Mouse (Mus musculus): ENCODE results near the gene Gstp2. TPM values are rescaled to one million over a fixed set of nuclear protein-coding genes. Genes with fewer than 3 reads are reported as not detected.

Gstp2 gene
- polyA plus RNA-seq, 1 experiment from 2014 or later: 7.3 TPM

DNA sequence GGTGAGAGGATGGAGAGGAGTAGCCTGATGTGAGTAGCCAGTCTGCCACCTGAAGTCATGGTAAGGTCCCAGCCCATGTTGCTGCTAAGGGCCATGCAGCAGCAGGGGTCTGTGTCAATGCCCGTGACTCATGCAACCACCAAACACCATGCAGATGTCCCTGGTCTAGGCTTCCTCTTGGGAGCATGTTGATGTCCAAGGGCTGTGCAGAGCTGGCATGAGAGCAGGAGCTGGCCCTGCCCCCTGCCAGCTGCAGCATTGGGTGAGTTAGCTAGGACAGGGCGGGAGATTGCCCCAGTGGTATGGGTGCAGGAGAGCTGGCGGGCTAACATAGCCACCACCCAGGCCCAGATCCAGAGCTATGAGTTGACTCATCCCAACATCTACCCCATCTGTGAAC, 44.6 kb upstream of the Gstp2 start:
- DNase-seq (ENCODE audit: low spot score) (no peak), ATAC-seq (no peak)
- H3K36me3 ChIP-seq (ENCODE audit: insufficient read depth, low read length): no peaks in the 10 kb centered on the region
- no peak for TF ChIP-seq EP300 (IDR thresholded peaks at IDR 0.05)
- TF ChIP-seq CTCF (IDR thresholded peaks at IDR 0.05): no peak
- H3K9me3 ChIP-seq (ENCODE audit: low read length): no peaks in the 10 kb centered on the region
- no peaks in the 10 kb centered on the region for H3K4me1 ChIP-seq (ENCODE audit: insufficient read depth, low read depth, low read length)
- no peak overlapping the region for H3K9ac ChIP-seq (replicated peaks; ENCODE audit: low read depth)
- H3K27ac ChIP-seq (ENCODE audit: low read length): no peak overlapping the region
- no peak overlapping the region for H3K4me2 ChIP-seq (replicated peaks; ENCODE audit: low read depth, low read length)
- H3K27me3 ChIP-seq (replicated peaks; ENCODE audit: insufficient read depth, low read length): no peaks in the 10 kb centered on the region
- H3K4me3 ChIP-seq (ENCODE audit: low read depth, low read length): no peak overlapping the region
- WGBS: 84% methylated on average over 3 of the region's 3 CpGs

DNA sequence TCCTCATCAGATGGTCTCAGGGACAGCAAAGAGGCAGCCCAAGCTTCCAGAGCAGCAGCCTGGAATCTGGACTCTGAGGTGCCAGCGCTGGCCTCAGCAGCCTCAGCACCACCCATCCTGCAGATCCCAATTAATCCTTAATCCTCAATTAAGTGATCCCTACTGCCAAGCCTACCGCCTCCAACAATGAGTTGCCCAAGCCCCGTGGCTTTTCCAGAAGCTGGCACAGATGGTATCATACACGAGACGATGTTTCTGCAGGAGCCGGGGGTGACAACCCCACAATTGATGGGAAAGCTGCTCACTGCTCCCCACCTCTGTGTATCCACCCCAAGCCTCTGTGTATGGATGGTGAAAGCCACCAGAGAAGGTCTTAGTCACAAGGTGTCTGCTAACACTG, 43.3 kb upstream of the Gstp2 start:
- no peak overlapping the region for H3K4me3 ChIP-seq (ENCODE audit: low read depth, low read length)
- DNase-seq (ENCODE audit: low spot score) (no peak), ATAC-seq (no peak)
- no peaks in the 10 kb centered on the region for H3K4me1 ChIP-seq (ENCODE audit: insufficient read depth, low read depth, low read length)
- no peak for TF ChIP-seq CTCF (IDR thresholded peaks at IDR 0.05)
- TF ChIP-seq EP300 (IDR thresholded peaks at IDR 0.05): no peak
- no peak overlapping the region for H3K9ac ChIP-seq (replicated peaks; ENCODE audit: low read depth)
- no peaks in the 10 kb centered on the region for H3K36me3 ChIP-seq (ENCODE audit: insufficient read depth, low read length)
- no peak overlapping the region for H3K27ac ChIP-seq (ENCODE audit: low read length)
- H3K27me3 ChIP-seq (replicated peaks; ENCODE audit: insufficient read depth, low read length): no peaks in the 10 kb centered on the region
- no peak overlapping the region for H3K4me2 ChIP-seq (replicated peaks; ENCODE audit: low read depth, low read length)
- 77% methylated on average over 6 of the region's 6 CpGs for WGBS
- H3K9me3 ChIP-seq (ENCODE audit: low read length): no peaks in the 10 kb centered on the region

DNA sequence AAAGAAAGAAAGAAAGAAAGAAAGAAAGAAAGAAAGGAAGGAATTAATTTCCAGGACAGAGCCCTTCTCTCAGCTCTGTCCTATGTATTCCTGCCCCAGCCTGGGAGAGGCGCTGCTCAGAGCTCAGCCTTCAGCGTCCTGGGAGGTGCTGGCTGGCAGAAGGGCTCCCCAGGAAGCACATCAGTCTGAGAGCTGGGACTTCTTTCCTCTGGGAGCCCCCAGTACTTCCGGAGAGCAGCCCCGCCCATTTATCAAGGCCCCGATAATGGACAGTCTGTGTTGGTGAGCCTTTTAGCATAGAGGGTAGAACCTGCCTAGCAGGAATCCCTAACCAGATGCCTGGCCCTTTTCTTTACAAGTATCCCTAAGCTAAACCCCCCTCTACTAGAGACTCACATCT, 42.3 kb upstream of the Gstp2 start:
- 29% methylated on average over 5 of the region's 5 CpGs for WGBS
- H3K4me2 ChIP-seq (replicated peaks; ENCODE audit: low read depth, low read length): no peak overlapping the region
- H3K4me1 ChIP-seq (ENCODE audit: insufficient read depth, low read depth, low read length): no peaks in the 10 kb centered on the region
- H3K36me3 ChIP-seq (ENCODE audit: insufficient read depth, low read length): no peaks in the 10 kb centered on the region
- H3K4me3 ChIP-seq (ENCODE audit: low read depth, low read length): no peak overlapping the region
- DNase-seq (ENCODE audit: low spot score) (peak; percentile 13), ATAC-seq (no peak)
- H3K9me3 ChIP-seq (ENCODE audit: low read length): no peaks in the 10 kb centered on the region
- no peak overlapping the region for H3K27ac ChIP-seq (ENCODE audit: low read length)
- no peak overlapping the region for H3K9ac ChIP-seq (replicated peaks; ENCODE audit: low read depth)
- TF ChIP-seq CTCF (IDR thresholded peaks at IDR 0.05) (no peak), EP300 (IDR thresholded peaks at IDR 0.05) (no peak)
- H3K27me3 ChIP-seq (replicated peaks; ENCODE audit: insufficient read depth, low read length): no peaks in the 10 kb centered on the region

DNA sequence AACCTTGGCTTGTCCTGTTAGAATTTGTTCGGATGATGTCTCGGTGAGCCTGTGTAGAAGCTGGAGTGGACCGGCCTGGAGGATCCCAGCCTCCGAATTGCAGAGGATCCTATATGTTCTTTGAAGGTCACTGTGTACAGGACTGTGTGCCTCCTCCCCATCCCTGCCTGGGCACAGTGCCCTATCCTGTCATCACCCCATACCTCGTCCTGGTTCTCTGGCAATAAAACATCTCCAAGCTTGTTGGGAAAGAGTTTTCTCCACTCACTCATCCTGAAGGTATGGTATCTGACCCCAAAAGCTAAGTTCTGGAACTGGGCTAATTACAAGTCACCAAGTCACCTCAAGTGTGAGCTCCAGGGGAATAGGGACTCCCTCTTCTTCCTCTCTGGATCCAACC, 41.3 kb upstream of the Gstp2 start:
- Histone ChIP-seq H3K9me3 (ENCODE audit: low read length) (no peaks in the 10 kb centered on the region), H3K4me2 (replicated peaks; ENCODE audit: low read depth, low read length) (no peak overlapping the region), H3K4me3 (ENCODE audit: low read depth, low read length) (no peak overlapping the region), H3K27ac (ENCODE audit: low read length) (no peak overlapping the region), H3K9ac (replicated peaks; ENCODE audit: low read depth) (no peak overlapping the region), H3K36me3 (ENCODE audit: insufficient read depth, low read length) (no peaks in the 10 kb centered on the region), H3K4me1 (ENCODE audit: insufficient read depth, low read depth, low read length) (no peaks in the 10 kb centered on the region), H3K27me3 (replicated peaks; ENCODE audit: insufficient read depth, low read length) (no peaks in the 10 kb centered on the region)
- ATAC-seq: no peak
- WGBS: 82% methylated on average over 5 of the region's 5 CpGs
- DNase-seq (ENCODE audit: low spot score): no peak
- TF ChIP-seq EP300 (IDR thresholded peaks at IDR 0.05): no peak
- TF ChIP-seq CTCF (IDR thresholded peaks at IDR 0.05): no peak

DNA sequence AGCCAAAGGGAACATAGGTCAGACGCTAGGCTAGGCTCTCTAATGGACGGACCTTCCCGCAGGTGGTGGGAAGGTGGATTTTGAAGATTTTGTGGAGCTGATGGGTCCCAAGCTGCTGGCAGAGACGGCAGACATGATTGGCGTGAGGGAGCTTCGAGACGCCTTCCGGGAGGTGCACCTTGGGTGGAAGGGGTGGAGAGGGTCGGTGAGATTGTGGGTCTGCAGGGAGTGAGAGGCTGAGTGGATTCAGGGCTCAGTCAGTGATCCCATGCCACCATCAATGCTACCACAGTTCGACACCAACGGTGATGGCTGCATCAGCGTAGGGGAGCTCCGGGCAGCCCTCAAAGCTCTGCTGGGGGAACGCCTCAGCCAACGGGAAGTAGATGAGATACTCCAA, 40.3 kb upstream of the Gstp2 start:
- WGBS: 92% methylated on average over 15 of the region's 15 CpGs
- Histone ChIP-seq H3K4me3 (ENCODE audit: low read depth, low read length) (no peak overlapping the region), H3K4me1 (ENCODE audit: insufficient read depth, low read depth, low read length) (no peaks in the 10 kb centered on the region), H3K27me3 (replicated peaks; ENCODE audit: insufficient read depth, low read length) (no peaks in the 10 kb centered on the region), H3K27ac (ENCODE audit: low read length) (no peak overlapping the region), H3K9ac (replicated peaks; ENCODE audit: low read depth) (no peak overlapping the region), H3K9me3 (ENCODE audit: low read length) (no peaks in the 10 kb centered on the region), H3K4me2 (replicated peaks; ENCODE audit: low read depth, low read length) (no peak overlapping the region), H3K36me3 (ENCODE audit: insufficient read depth, low read length) (no peaks in the 10 kb centered on the region)
- TF ChIP-seq CTCF (IDR thresholded peaks at IDR 0.05): no peak
- no peak for TF ChIP-seq EP300 (IDR thresholded peaks at IDR 0.05)
- no peak for DNase-seq (ENCODE audit: low spot score)
- ATAC-seq: no peak

DNA sequence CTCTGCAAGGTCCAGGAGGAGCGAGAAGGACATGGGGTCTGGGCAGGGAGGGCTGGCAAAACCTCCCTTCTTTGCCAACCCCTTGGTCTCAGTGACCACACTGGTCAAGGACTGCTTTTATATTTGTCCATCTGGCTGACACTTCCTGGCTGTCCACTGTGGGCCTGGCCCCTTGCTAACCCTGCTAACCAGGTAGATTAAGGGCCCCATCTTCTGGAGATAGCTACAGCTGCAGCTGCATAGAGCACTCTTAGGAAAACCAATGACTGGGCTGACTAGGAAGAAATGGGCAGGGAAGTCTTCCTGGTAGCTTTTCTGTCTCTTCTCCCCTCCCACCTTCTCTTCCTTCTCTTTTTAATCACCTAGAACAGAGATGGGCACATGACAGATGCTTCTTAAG, 39.2 kb upstream of the Gstp2 start:
- Histone ChIP-seq H3K27me3 (replicated peaks; ENCODE audit: insufficient read depth, low read length) (no peaks in the 10 kb centered on the region), H3K27ac (ENCODE audit: low read length) (no peak overlapping the region), H3K4me1 (ENCODE audit: insufficient read depth, low read depth, low read length) (no peaks in the 10 kb centered on the region), H3K4me3 (ENCODE audit: low read depth, low read length) (no peak overlapping the region), H3K9ac (replicated peaks; ENCODE audit: low read depth) (no peak overlapping the region), H3K36me3 (ENCODE audit: insufficient read depth, low read length) (no peaks in the 10 kb centered on the region), H3K9me3 (ENCODE audit: low read length) (no peaks in the 10 kb centered on the region), H3K4me2 (replicated peaks; ENCODE audit: low read depth, low read length) (no peak overlapping the region)
- WGBS: 71% methylated on average over 1 of the region's 1 CpGs
- peak; percentile 70 for DNase-seq (ENCODE audit: low spot score)
- peak; percentile 58; the same call in 1 of the 2 replicates for ATAC-seq
- no peak for TF ChIP-seq EP300 (IDR thresholded peaks at IDR 0.05)
- TF ChIP-seq CTCF (IDR thresholded peaks at IDR 0.05): peak; percentile 70

DNA sequence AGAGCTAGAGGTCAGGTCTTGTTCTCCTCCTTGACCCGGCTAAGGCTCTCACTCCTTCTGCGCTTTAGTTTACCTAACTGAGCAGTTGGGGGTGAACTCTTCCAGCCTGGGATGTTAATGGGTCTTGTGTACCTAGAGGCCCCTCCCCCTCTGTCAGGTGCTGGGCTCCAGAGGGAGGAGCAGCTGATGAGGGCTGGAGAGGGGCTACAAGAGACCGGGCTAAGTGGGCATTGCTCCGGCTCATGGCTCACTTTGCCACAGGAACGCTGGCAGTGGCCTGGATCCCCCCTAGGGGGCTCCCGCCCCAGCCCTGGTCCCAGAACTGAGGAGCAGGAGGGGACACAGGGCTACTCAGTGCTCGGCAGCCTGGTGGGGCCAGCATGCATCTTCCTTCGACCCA, 38.0 kb upstream of the Gstp2 start:
- Histone ChIP-seq H3K9ac (replicated peaks; ENCODE audit: low read depth) (no peak overlapping the region), H3K9me3 (ENCODE audit: low read length) (no peaks in the 10 kb centered on the region), H3K4me1 (ENCODE audit: insufficient read depth, low read depth, low read length) (no peaks in the 10 kb centered on the region), H3K36me3 (ENCODE audit: insufficient read depth, low read length) (no peaks in the 10 kb centered on the region), H3K4me3 (ENCODE audit: low read depth, low read length) (no peak overlapping the region), H3K4me2 (replicated peaks; ENCODE audit: low read depth, low read length) (no peak overlapping the region), H3K27ac (ENCODE audit: low read length) (no peak overlapping the region), H3K27me3 (replicated peaks; ENCODE audit: insufficient read depth, low read length) (no peaks in the 10 kb centered on the region)
- 17% methylated on average over 6 of the region's 8 CpGs for WGBS
- ATAC-seq: peak; percentile 11; the same call in 1 of the 2 replicates
- no peak for DNase-seq (ENCODE audit: low spot score)
- TF ChIP-seq CTCF (IDR thresholded peaks at IDR 0.05) (0 out of 2 replicates have a peak, but pooled peaks have one; percentile 23), EP300 (IDR thresholded peaks at IDR 0.05) (no peak)
